Mouse (Mus musculus): ENCODE data around the gene Wdr1. TPM values are rescaled to one million over a fixed set of nuclear protein-coding genes. Genes with fewer than 3 reads are reported as not detected.
"Not testable (repeated sequence)": the region's sequence is repeated elsewhere in the genome, so short reads cannot be mapped to it uniquely, and the experiment has no call there.

Gene Wdr1
- 81.2 and 84.4 TPM in 2 replicates for polyA plus RNA-seq (2015; fragmentation: Nextera tagmentation; extraction: Ambion mirVana)

DNA sequence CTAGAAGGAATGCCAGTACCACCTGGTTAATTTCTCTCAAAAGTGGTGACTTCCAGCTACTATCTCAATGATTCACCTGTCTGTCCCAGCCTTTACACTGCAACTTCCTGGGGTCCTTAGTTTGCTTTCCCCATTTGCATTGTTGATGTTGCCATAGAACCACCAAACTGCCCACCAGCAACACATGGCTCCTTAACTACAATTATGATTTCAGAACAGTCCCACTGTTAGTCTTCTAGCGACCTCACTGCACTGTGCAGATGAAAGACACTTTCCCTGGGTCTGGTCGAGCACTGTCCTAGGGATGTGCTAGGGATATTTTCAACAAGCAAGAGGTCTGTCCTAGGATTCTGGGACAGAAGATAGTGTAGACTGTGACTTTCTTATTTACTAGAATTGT, at the start of gene Wdr1:
Gene Wdr1, minus strand, starts transcription at position 101 of the 400 bp plus-strand sequence.
- no peaks in the 10 kb centered on the region for H3K9me3 ChIP-seq (replicated peaks)
- H3K4me3 ChIP-seq (replicated peaks) = peak within 1 kb of the TSS; percentile 91
- H3K4me2 ChIP-seq = peak within 1 kb of the TSS; percentile 91
- peaks cover 18% of the 10 kb centered on the region for H3K36me3 ChIP-seq (replicated peaks)
- H3K9ac ChIP-seq = peak within 1 kb of the TSS; percentile 96
- 67% methylated on average over 2 of the region's 2 CpGs for WGBS (ENCODE audit: insufficient replicate concordance)
- peaks cover 40% of the 10 kb centered on the region for H3K4me1 ChIP-seq (replicated peaks)
- H3K27ac ChIP-seq (replicated peaks) = peak within 1 kb of the TSS; percentile 93
- no peaks in the 10 kb centered on the region for H3K27me3 ChIP-seq
- ATAC-seq (ENCODE audit: insufficient read depth) = no peak

DNA sequence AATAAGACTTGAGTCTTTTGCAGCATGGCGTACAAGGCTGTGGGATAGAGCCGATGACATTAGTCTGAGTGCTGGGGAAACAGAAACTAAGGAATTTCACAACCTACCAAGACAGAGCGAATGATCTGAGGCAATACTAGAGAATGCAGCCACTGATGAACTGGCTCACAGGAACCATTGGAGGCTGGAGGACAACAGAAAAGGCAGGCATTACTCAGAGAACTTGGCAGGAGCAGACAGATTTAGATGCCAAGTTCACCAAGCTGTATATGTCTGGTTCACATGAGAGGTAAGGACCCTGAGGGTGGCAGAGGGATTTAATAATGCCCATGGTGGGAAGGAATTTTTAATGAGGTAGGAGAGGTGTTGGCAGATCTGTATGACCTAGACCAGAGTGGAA, 48.1 kb upstream of the Wdr1 start:
- Histone ChIP-seq H3K4me2 (no peak overlapping the region), H3K9me3 (replicated peaks) (no peaks in the 10 kb centered on the region), H3K4me3 (replicated peaks) (no peak overlapping the region), H3K36me3 (replicated peaks) (no peaks in the 10 kb centered on the region), H3K27me3 (no peaks in the 10 kb centered on the region), H3K4me1 (replicated peaks) (no peaks in the 10 kb centered on the region), H3K27ac (replicated peaks) (no peak overlapping the region), H3K9ac (no peak overlapping the region)
- no peak for ATAC-seq (ENCODE audit: insufficient read depth)
- WGBS (ENCODE audit: insufficient replicate concordance) = 65% methylated on average over 3 of the region's 3 CpGs

DNA sequence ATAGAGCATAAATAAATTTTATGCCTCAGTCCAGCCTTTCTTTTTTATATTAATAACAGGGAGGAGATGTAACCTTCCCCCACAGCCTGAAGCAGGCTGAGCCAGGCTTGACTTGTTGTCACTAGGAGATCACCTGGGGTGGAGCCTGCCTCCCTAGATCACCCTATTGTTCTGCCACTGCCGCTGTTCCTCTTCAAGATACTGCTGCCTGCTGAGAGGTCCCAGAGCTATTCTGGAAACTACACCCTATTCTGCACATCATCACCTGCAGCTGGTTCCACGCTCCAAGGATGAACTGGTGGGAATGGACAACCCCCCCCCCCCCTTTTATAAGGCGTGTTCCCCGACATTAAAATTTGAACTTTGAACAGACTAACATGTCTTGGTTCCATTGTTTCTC, 45.2 kb upstream of the Wdr1 start:
- ATAC-seq (ENCODE audit: insufficient read depth); H3K4me3 ChIP-seq (replicated peaks); H3K4me2 ChIP-seq; H3K27ac ChIP-seq (replicated peaks); H3K27me3 ChIP-seq; H3K4me1 ChIP-seq (replicated peaks); H3K36me3 ChIP-seq (replicated peaks); H3K9ac ChIP-seq; H3K9me3 ChIP-seq (replicated peaks): not testable (repeated sequence)
- WGBS (ENCODE audit: insufficient replicate concordance) = 63% methylated on average over 4 of the region's 4 CpGs

DNA sequence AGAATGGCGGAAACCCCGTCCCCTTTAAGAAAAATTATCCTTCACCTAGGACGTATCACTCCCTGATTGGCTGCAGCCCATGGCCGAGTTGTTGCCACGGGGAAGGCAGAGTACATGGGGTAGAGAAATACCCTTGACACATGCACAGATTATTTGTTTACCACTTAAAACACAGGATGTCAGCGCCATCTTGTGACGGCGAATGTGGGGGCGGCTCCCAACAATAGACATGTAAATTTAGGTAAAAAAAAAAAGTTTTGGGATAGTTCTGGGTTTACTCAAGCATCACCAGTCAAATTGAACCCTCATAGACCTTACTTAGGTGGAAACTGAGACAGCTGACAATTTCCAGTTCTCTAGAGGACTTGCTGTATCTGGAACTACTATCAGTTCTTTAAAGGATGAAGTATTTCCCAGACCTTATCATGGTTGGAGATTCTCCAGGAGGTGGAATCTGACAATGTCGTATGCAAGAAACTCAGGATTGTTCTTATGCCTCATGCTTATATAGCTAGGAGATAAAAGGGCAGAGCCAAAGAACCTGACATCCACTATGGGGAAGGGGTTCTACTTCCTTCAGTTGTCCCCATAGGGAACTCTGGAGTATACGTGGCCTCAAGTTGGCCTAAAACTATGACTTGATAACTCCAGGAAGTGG, 35.8 kb upstream of the Wdr1 start:
- ATAC-seq (ENCODE audit: insufficient read depth) = no peak
- no peak overlapping the region for H3K4me3 ChIP-seq (replicated peaks)
- H3K9ac ChIP-seq = no peak overlapping the region
- no peaks in the 10 kb centered on the region for H3K36me3 ChIP-seq (replicated peaks)
- H3K9me3 ChIP-seq (replicated peaks) = no peaks in the 10 kb centered on the region
- H3K27ac ChIP-seq (replicated peaks) = no peak overlapping the region
- 41% methylated on average over 11 of the region's 11 CpGs for WGBS (ENCODE audit: insufficient replicate concordance)
- H3K27me3 ChIP-seq = no peaks in the 10 kb centered on the region
- H3K4me2 ChIP-seq = no peak overlapping the region
- no peaks in the 10 kb centered on the region for H3K4me1 ChIP-seq (replicated peaks)

DNA sequence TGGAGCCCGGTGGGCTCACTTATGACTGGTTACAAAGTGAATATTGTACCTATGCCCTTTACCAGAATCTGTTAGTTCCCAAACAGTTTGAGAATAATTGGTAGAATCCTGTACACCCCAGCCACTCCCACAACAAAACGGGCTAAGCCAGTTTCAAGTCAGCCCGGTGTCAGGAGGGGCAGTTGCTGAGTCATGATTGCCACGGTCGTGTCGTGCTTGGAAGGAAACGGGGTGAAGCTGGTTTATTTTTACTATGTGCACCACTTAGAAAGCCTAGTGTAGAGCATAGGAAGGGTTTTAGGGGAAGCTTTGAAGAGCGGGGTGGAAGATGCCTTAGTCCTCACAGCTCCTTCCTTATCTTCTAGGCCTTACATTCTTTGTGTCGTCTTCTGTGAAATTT, 25.9 kb upstream of the Wdr1 start:
- ATAC-seq (ENCODE audit: insufficient read depth) = no peak
- no peaks in the 10 kb centered on the region for H3K27me3 ChIP-seq
- WGBS (ENCODE audit: insufficient replicate concordance) = 15% methylated on average over 9 of the region's 9 CpGs

DNA sequence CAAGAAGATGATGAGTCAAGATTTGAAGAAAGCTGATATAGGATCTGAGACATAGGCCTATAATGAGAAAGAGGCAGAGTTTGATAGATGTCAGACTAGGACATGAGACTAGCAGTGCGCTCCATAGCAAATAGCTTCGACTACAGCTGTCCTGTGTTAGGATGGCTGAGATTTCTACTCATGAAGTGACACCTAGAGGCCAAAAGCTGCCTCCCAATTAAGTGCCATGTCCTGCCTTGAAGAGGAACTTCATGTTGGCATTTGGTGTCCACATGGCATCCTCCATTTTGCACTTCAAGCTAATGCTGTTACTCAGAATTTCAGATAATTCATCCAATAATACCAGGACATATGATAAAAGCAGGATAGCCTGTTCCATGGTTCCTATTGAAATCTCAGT, 22.4 kb upstream of the Wdr1 start:
- no peak overlapping the region for H3K4me3 ChIP-seq (replicated peaks)
- no peaks in the 10 kb centered on the region for H3K27me3 ChIP-seq
- no peak overlapping the region for H3K27ac ChIP-seq (replicated peaks)
- H3K4me2 ChIP-seq = no peak overlapping the region
- ATAC-seq (ENCODE audit: insufficient read depth) = no peak
- WGBS (ENCODE audit: insufficient replicate concordance) = 57% methylated on average over 2 of the region's 2 CpGs
- no peaks in the 10 kb centered on the region for H3K4me1 ChIP-seq (replicated peaks)
- no peaks in the 10 kb centered on the region for H3K9me3 ChIP-seq (replicated peaks)
- H3K9ac ChIP-seq = no peak overlapping the region
- no peaks in the 10 kb centered on the region for H3K36me3 ChIP-seq (replicated peaks)

More for the DNA sequence above, 25.9 kb upstream of the Wdr1 start:
- H3K4me2 ChIP-seq = no peak overlapping the region
- no peak overlapping the region for H3K4me3 ChIP-seq (replicated peaks)
- H3K27ac ChIP-seq (replicated peaks) = no peak overlapping the region
- H3K9me3 ChIP-seq (replicated peaks) = no peaks in the 10 kb centered on the region
- H3K4me1 ChIP-seq (replicated peaks) = no peaks in the 10 kb centered on the region
- H3K9ac ChIP-seq = no peak overlapping the region
- no peaks in the 10 kb centered on the region for H3K36me3 ChIP-seq (replicated peaks)

DNA sequence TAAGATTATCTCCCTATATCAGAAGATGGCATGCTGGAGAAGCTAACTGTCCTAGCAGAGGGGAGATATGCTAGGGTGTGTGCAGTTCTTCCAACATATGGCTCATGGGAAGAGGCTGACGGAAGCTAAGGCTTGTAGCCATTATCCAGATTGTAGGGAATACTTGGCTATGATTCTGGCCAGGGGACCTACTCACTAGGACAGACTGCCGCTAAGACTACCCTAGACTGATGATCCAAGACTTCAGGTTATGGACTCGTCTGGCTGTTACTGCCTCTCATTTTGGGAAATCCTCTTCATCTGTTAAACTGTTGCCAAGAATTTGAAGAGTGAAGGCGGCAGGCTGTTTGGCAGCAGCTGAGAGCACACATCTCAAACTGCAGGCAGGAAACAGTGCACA, 20.0 kb upstream of the Wdr1 start:
- Histone ChIP-seq H3K4me3 (replicated peaks) (no peak overlapping the region), H3K4me2 (no peak overlapping the region), H3K27ac (replicated peaks) (no peak overlapping the region), H3K36me3 (replicated peaks) (no peaks in the 10 kb centered on the region), H3K9me3 (replicated peaks) (no peaks in the 10 kb centered on the region), H3K4me1 (replicated peaks) (no peaks in the 10 kb centered on the region), H3K27me3 (no peaks in the 10 kb centered on the region), H3K9ac (no peak overlapping the region)
- no peak for ATAC-seq (ENCODE audit: insufficient read depth)
- 60% methylated on average over 4 of the region's 4 CpGs for WGBS (ENCODE audit: insufficient replicate concordance)

DNA sequence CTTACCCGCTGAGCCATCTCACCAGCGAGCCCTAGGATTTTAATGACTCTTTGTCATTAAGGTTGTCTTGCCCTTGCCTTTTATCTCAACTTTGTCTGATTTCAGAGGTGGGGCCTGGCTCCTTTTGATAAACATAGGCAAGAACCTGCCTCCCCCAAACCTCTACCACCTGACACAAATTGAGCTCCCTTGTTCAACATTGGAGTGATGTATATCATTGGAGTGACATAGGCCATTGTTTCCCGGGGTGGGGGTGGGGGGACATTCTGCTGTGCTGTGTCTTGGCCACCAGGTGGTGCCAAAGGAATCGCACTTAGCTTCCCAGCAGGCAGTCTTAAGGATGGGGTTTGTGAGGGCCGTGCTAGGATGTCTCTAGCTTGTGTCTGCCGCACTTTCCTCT, 17.7 kb upstream of the Wdr1 start:
- no peaks in the 10 kb centered on the region for H3K4me1 ChIP-seq (replicated peaks)
- H3K36me3 ChIP-seq (replicated peaks) = no peaks in the 10 kb centered on the region
- H3K9ac ChIP-seq = no peak overlapping the region
- H3K4me3 ChIP-seq (replicated peaks) = no peak overlapping the region
- 29% methylated on average over 6 of the region's 6 CpGs for WGBS (ENCODE audit: insufficient replicate concordance)
- ATAC-seq (ENCODE audit: insufficient read depth) = no peak
- no peak overlapping the region for H3K4me2 ChIP-seq
- no peaks in the 10 kb centered on the region for H3K27me3 ChIP-seq
- no peaks in the 10 kb centered on the region for H3K9me3 ChIP-seq (replicated peaks)
- no peak overlapping the region for H3K27ac ChIP-seq (replicated peaks)

DNA sequence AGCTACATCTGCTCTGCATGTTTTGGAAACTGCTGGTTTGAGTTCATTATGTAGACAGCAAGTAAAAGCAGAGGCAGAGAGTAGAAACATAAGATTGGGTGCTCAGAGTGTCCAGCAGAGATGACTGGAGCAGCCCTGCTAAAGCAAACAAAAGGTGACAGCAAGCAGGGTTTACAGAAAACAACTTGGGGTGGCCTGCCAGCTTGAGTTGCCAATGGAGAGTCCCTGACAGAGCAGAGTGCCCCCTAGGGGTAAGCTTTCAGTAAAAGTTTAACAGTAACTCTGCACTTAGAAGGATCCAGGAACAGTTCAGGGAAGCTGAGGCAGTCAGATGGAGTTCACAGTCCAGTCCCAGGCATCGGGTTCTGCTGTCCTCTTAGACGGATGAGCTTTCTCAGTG, 7.9 kb upstream of the Wdr1 start:
- Histone ChIP-seq H3K9me3 (replicated peaks) (no peaks in the 10 kb centered on the region), H3K27me3 (no peaks in the 10 kb centered on the region), H3K9ac (no peak overlapping the region), H3K36me3 (replicated peaks) (no peaks in the 10 kb centered on the region), H3K4me3 (replicated peaks) (no peak overlapping the region), H3K4me1 (replicated peaks) (no peaks in the 10 kb centered on the region), H3K4me2 (no peak overlapping the region), H3K27ac (replicated peaks) (no peak overlapping the region)
- WGBS (ENCODE audit: insufficient replicate concordance) = 43% methylated on average over 2 of the region's 2 CpGs
- no peak for ATAC-seq (ENCODE audit: insufficient read depth)

DNA sequence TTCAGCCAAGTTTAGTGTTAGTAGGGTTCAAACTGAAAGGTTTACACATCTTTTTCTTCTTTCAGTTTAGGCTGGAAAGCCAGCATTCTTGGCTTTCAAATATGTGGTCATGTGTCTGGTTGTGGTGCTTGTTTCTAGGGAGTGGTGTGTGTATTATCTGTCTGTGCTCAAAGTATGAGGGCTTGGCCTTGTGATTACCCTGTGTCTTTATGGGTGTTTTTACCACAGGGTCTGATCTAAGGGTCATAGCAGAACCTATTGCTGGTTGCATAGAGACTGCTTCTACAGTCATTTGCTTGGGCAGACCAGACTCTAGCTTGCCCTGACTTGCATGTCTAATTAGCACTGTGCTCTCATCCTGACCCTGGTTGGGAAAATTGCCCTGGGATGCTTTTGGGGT, 5.6 kb upstream of the Wdr1 start:
- H3K27me3 ChIP-seq = no peaks in the 10 kb centered on the region
- H3K9ac ChIP-seq = no peak overlapping the region
- H3K36me3 ChIP-seq (replicated peaks) = no peaks in the 10 kb centered on the region
- H3K4me1 ChIP-seq (replicated peaks) = no peaks in the 10 kb centered on the region
- no peaks in the 10 kb centered on the region for H3K9me3 ChIP-seq (replicated peaks)
- no peak overlapping the region for H3K4me2 ChIP-seq
- H3K27ac ChIP-seq (replicated peaks) = no peak overlapping the region
- no peak overlapping the region for H3K4me3 ChIP-seq (replicated peaks)
- ATAC-seq (ENCODE audit: insufficient read depth) = no peak

DNA sequence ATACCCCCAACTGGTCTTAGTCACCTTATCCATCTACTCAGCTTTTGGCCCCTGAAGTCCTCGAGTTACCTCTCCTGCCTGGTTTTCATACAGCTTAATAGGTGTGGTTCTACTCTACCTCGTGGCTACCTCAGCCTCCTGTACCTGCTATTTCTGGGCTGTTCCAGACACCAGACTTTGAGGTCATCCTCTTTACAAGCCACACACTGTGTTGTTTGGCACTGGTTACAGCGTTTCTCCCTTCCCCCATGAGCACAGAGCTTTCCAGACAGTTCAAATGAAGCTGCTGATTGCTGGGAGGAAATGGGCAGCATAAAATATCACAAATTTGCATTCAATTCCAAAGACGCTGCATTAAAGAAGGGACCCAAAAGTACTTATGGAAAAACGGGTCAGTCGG, 1.8 kb upstream of the Wdr1 start:
- H3K4me1 ChIP-seq (replicated peaks) = peaks cover 28% of the 10 kb centered on the region
- H3K27ac ChIP-seq (replicated peaks) = no peak overlapping the region
- no peak overlapping the region for H3K4me2 ChIP-seq
- H3K36me3 ChIP-seq (replicated peaks) = peaks cover 1% of the 10 kb centered on the region; the same call in 1 of the 2 replicates
- ATAC-seq (ENCODE audit: insufficient read depth) = no peak
- no peak overlapping the region for H3K4me3 ChIP-seq (replicated peaks)
- no peaks in the 10 kb centered on the region for H3K27me3 ChIP-seq
- 47% methylated on average over 6 of the region's 6 CpGs for WGBS (ENCODE audit: insufficient replicate concordance)
- no peaks in the 10 kb centered on the region for H3K9me3 ChIP-seq (replicated peaks)
- H3K9ac ChIP-seq = no peak overlapping the region

DNA sequence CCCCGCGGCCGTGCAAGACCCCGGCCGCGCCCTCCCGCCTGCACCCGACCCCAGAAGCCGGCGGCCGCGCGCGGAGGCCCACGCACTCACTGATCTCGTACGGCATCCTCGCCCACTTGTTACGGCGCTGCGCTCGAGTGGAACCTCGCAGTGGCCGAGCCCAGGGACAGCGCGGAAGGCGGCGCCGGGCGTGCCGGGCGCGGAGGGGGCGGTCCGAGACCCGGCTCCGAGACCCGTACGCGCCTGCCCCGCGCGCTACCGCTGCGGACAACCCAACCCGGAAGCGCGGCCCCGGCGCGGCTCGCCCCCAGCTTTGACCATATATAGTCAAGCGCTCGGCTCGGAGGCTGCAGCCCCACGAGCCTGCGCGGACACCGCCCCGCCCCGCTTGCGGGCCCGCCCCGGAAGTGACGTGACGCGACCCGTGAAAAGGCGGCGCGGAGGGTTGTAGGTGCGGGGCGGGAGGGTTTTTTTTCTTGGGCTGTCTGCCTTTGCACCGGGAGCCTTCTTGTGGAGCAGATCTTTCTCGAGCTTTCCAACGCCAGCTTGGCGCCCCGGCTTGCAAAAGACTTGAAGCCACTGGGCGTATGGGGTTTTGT, 1.5 kb downstream of the Wdr1 start:
- Histone ChIP-seq H3K9ac (peak overlapping the region; percentile 96), H3K4me1 (replicated peaks) (peaks cover 44% of the 10 kb centered on the region), H3K4me2 (peak overlapping the region; percentile 91), H3K4me3 (replicated peaks) (peak overlapping the region; percentile 91), H3K36me3 (replicated peaks) (peaks cover 30% of the 10 kb centered on the region), H3K9me3 (replicated peaks) (no peaks in the 10 kb centered on the region), H3K27me3 (no peaks in the 10 kb centered on the region), H3K27ac (replicated peaks) (peak overlapping the region; percentile 93)
- WGBS (ENCODE audit: insufficient replicate concordance) = under 1% methylated on average over 79 of the region's 79 CpGs
- peak; percentile 98 for ATAC-seq (ENCODE audit: insufficient read depth)

Measured in liver, embryonic 15.5 days (tissue).